Mouse (Mus musculus) CH12.LX (cell line): Measurements from ENCODE around the gene Me1. TPM values are rescaled to one million over a fixed set of nuclear protein-coding genes. Genes with fewer than 3 reads are reported as not detected.

Experiments
- DNase-seq: peaks from one replicate; pipeline ENCODE4 v3.0.0-alpha.2; 2013; ENCODE audit errors: extremely low read depth
- H3K27ac ChIP-seq: 2 replicates; pipeline ENCODE4 v1.5.1; 2012; ENCODE audit warnings: low read depth, mild to moderate bottlenecking, control low read depth, moderate library complexity; ENCODE audit not compliant: insufficient read depth
- H3K27me3 ChIP-seq: replicated peaks from 2 replicates; pipeline ENCODE3; 2012; ENCODE audit warnings: inconsistent platforms
- H3K36me3 ChIP-seq, 2 experiments: replicated peaks in 1 of 2; 2 replicates each; pipeline versions ENCODE3 to v1.6.1; 2012; ENCODE audit warnings: inconsistent platforms in 1 of 2, low read length in 1 of 2, mild to moderate bottlenecking in 1 of 2, mixed read lengths in 1 of 2, moderate library complexity in 1 of 2; ENCODE audit not compliant: control insufficient read depth in 1 of 2, insufficient read depth in 1 of 2
- H3K4me1 ChIP-seq, 2 experiments: 2 replicates each; pipeline ENCODE4 v1.6.1; 2012; ENCODE audit warnings: inconsistent platforms in 1 of 2, moderate library complexity in 1 of 2; ENCODE audit not compliant: insufficient read depth in 2 of 2, control insufficient read depth in 1 of 2
- H3K4me2 ChIP-seq: 2 replicates; pipeline ENCODE4 v1.6.1; 2012; ENCODE audit warnings: low read depth, mild to moderate bottlenecking, control low read depth; ENCODE audit not compliant: poor library complexity, insufficient read depth, severe bottlenecking
- H3K4me3 ChIP-seq, 3 experiments: fragments of 150-350 bp in 1 of 3; sonication (generic) in 1 of 3; replicated peaks in 1 of 3; 2 replicates each; pipeline versions ENCODE3 to v1.5.1; 2011 to 2012; ENCODE audit warnings: low read depth in 2 of 3, low read length in 2 of 3, mild to moderate bottlenecking in 2 of 3, moderate library complexity in 2 of 3, control low read depth in 1 of 3, improper control_type of control experiment in 1 of 3, inconsistent platforms in 1 of 3, mixed read lengths in 1 of 3; ENCODE audit not compliant: poor library complexity in 1 of 3
- H3K79me2 ChIP-seq: replicated peaks from 2 replicates; pipeline ENCODE4 v1.6.1; 2012; ENCODE audit warnings: mild to moderate bottlenecking, moderate library complexity; ENCODE audit not compliant: control insufficient read depth, poor library complexity, insufficient read depth, severe bottlenecking; ENCODE audit errors: extremely low read depth
- H3K9ac ChIP-seq: 2 replicates; pipeline ENCODE4 v1.6.1; 2012; ENCODE audit warnings: low read depth, mild to moderate bottlenecking, control low read depth, moderate library complexity; ENCODE audit not compliant: insufficient read depth
- H3K9me3 ChIP-seq: replicated peaks from 2 replicates; pipeline ENCODE3; 2012; ENCODE audit warnings: low read length, inconsistent platforms, mixed read lengths
- CHD2 ChIP-seq: IDR thresholded peaks from 2 replicates; pipeline ENCODE4 v1.6.1; 2011; ENCODE audit warnings: low read length, improper control_type of control experiment
- CTCF ChIP-seq, 2 experiments: IDR thresholded peaks in 1 of 2; conservative IDR thresholded peaks in 1 of 2; 2 replicates each; pipeline ENCODE4 v1.5.1; 2011 to 2012; ENCODE audit warnings: low read depth in 2 of 2, low read length in 2 of 2, improper control_type of control experiment in 1 of 2, inconsistent platforms in 1 of 2, mild to moderate bottlenecking in 1 of 2, moderate library complexity in 1 of 2
- E2F4 ChIP-seq: IDR thresholded peaks from 2 replicates; pipeline ENCODE4 v1.6.1; 2011; ENCODE audit warnings: low read depth, low read length, improper control_type of control experiment; ENCODE audit not compliant: insufficient replicate concordance
- ELF1 ChIP-seq: IDR thresholded peaks from 2 replicates; pipeline ENCODE4 v1.6.1; 2014; ENCODE audit warnings: low read depth, mild to moderate bottlenecking, inconsistent platforms, low read length, improper control_type of control experiment
- EP300 ChIP-seq: IDR thresholded peaks from 2 replicates; pipeline ENCODE4 v1.6.1; 2011; ENCODE audit warnings: low read length, improper control_type of control experiment
- ETS1 ChIP-seq: conservative IDR thresholded peaks from 2 replicates; pipeline ENCODE4 v1.6.1; 2012; ENCODE audit warnings: low read depth, mild to moderate bottlenecking, inconsistent platforms, low read length, improper control_type of control experiment, moderate library complexity
- GABPA ChIP-seq: IDR thresholded peaks from 2 replicates; pipeline ENCODE4 v1.6.1; 2012; ENCODE audit warnings: low read depth, low read length, improper control_type of control experiment, inconsistent platforms; ENCODE audit not compliant: insufficient replicate concordance
- HCFC1 ChIP-seq: IDR thresholded peaks from 2 replicates; pipeline ENCODE4 v1.6.1; 2012; ENCODE audit warnings: low read depth, mild to moderate bottlenecking, inconsistent platforms, low read length, improper control_type of control experiment
- IRF4 ChIP-seq: IDR thresholded peaks from 2 replicates; pipeline ENCODE4 v1.6.1; 2014; ENCODE audit warnings: low read depth, mild to moderate bottlenecking, inconsistent platforms, low read length, improper control_type of control experiment
- JUN ChIP-seq: IDR thresholded peaks from 2 replicates; pipeline ENCODE4 v1.6.1; 2011; ENCODE audit warnings: low read depth, mild to moderate bottlenecking, low read length, improper control_type of control experiment, moderate library complexity; ENCODE audit not compliant: insufficient read depth
- JUND ChIP-seq: conservative IDR thresholded peaks from 2 replicates; pipeline ENCODE4 v1.6.1; 2011; ENCODE audit warnings: low read depth, low read length, improper control_type of control experiment
- MAX ChIP-seq: IDR thresholded peaks from 2 replicates; pipeline ENCODE4 v1.6.1; 2011; ENCODE audit warnings: low read length, improper control_type of control experiment
- MEF2A ChIP-seq: IDR thresholded peaks from 2 replicates; pipeline ENCODE4 v1.6.1; 2014; ENCODE audit warnings: low read depth, mild to moderate bottlenecking, inconsistent platforms, low read length, improper control_type of control experiment, borderline replicate concordance
- MYC ChIP-seq: IDR thresholded peaks from 2 replicates; pipeline ENCODE4 v1.6.1; 2011; ENCODE audit warnings: low read depth, mild to moderate bottlenecking, improper control_type of control experiment, low read length
- NELFE ChIP-seq: IDR thresholded peaks from 2 replicates; pipeline ENCODE4 v1.6.1; 2011; ENCODE audit warnings: low read depth, low read length, improper control_type of control experiment
- POLR2A ChIP-seq: IDR thresholded peaks from 2 replicates; pipeline ENCODE4 v1.6.1; 2011; ENCODE audit warnings: low read depth, mild to moderate bottlenecking, improper control_type of control experiment, low read length
- RAD21 ChIP-seq: IDR thresholded peaks from 2 replicates; pipeline ENCODE4 v1.6.1; 2011; ENCODE audit warnings: low read depth, mild to moderate bottlenecking, low read length, improper control_type of control experiment, moderate library complexity
- RCOR1 ChIP-seq: conservative IDR thresholded peaks from 2 replicates; pipeline ENCODE4 v1.6.1; 2012; ENCODE audit warnings: low read depth, mild to moderate bottlenecking, inconsistent platforms, low read length, improper control_type of control experiment
- TCF12 ChIP-seq: IDR thresholded peaks from 2 replicates; pipeline ENCODE4 v1.6.1; 2014; ENCODE audit warnings: low read depth, mild to moderate bottlenecking, inconsistent platforms, low read length, improper control_type of control experiment
- UBTF ChIP-seq: IDR thresholded peaks from 2 replicates; pipeline ENCODE4 v1.6.1; 2012; ENCODE audit warnings: low read depth, mild to moderate bottlenecking, inconsistent platforms, low read length, improper control_type of control experiment, moderate library complexity
- ZMIZ1 ChIP-seq: IDR thresholded peaks from 2 replicates; pipeline ENCODE4 v1.6.1; 2012; ENCODE audit warnings: low read depth, mild to moderate bottlenecking, inconsistent platforms, low read length, improper control_type of control experiment
- ZNF384 ChIP-seq: IDR thresholded peaks from 2 replicates; pipeline ENCODE4 v1.6.1; 2012; ENCODE audit warnings: low read depth, low read length, improper control_type of control experiment, inconsistent platforms
- dilution Hi-C: fragments of 300-500 bp; cut with MboI; formaldehyde crosslinking; loops from 2 replicates; pipeline ENCODE4 v1.14.3; 2020; ENCODE audit warnings: low sequenced_read_pairs; ENCODE audit not compliant: extremely low pct_unique_long_range_greater_than_20kb, extremely low pct_ligation_motif_present
- in situ Hi-C: fragments of 300-500 bp; cut with MboI; formaldehyde crosslinking; loops from 3 replicates; pipeline ENCODE4 v1.14.3; 2019; ENCODE audit warnings: low sequenced_read_pairs, low pct_ligation_motif_present, low pct_unique_long_range_greater_than_20kb, mixed read lengths
- polyA plus RNA-seq: library from polyadenylated mRNA; unstranded; fragments of >175 nt; gene quantifications from 2 replicates; pipeline ENCODE4 v1.2.1, GENCODE M21; 2012; ENCODE audit warnings: low read depth; ENCODE audit not compliant: insufficient read length
- total RNA-seq, 2 experiments: library from RNA; depleted of rRNA; stranded (reverse); fragments of 300-350 nt in 1 of 2; fragments of >200 nt in 1 of 2; gene quantifications; 2 replicates each; pipeline ENCODE4 v1.2.3; 2012 to 2014

Me1 gene
- total and polyA plus RNA-seq, 3 experiments: 9.4 to 39.9 (median 16.7) TPM

DNA sequence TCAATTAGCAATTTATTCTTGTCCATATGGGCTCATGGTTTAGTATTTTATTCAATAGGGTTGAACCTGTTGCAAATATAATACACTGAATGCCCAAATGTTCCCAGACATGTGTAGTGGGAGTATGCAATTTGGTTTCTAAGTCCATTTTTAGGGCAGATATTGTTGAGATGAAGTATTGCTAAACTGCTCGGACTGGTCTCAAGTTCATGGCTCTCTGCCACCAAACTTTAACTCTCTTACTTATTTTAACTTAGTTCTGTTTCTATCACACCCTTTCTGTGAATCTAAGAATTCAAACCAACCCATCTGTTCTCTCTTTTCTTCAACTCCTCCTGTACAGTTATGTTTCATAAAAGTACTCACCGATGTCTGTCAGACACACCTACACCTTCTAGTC lies 35.4 kb downstream of the Me1 start:
- Histone ChIP-seq H3K9ac (no peak overlapping the region), H3K9me3 (peaks cover 3% of the 10 kb centered on the region), H3K79me2 (no peaks in the 10 kb centered on the region), H3K4me2 (no peak overlapping the region), H3K27ac (no peak overlapping the region), H3K27me3 (no peaks in the 10 kb centered on the region), H3K36me3 (peaks cover 0 to 27% of the 10 kb centered on the region in 2 experiments), H3K4me3 (no peak overlapping the region), H3K4me1 (no peaks in the 10 kb centered on the region)
- in situ Hi-C loops: no loop called here
- TF ChIP-seq MAX: no peak
- TF ChIP-seq ZNF384: no peak
- TF ChIP-seq E2F4: no peak
- TF ChIP-seq ETS1: no peak
- TF ChIP-seq TCF12: no peak
- no peak for TF ChIP-seq RCOR1
- no peak for TF ChIP-seq IRF4
- no peak for TF ChIP-seq EP300
- dilution Hi-C loops: no loop called here
- no peak for DNase-seq

GRCm38 (mm10) chr9:86658347-86658746 lies 37.4 kb downstream of the Me1 start:
- H3K27me3 ChIP-seq: no peaks in the 10 kb centered on the region
- no peak for DNase-seq
- TF ChIP-seq MEF2A: no peak
- TF ChIP-seq ZNF384: no peak
- TF ChIP-seq MYC: no peak
- TF ChIP-seq ZMIZ1: no peak
- TF ChIP-seq JUN: no peak
- TF ChIP-seq CHD2: no peak
- TF ChIP-seq IRF4: no peak
- no peak for TF ChIP-seq CTCF (conservative IDR thresholded peaks at IDR 0.05 in 1 of 2, IDR thresholded peaks at IDR 0.05 in 1 of 2; ENCODE audit: low read depth in 2 of 2, low read length in 2 of 2)
- no peak for TF ChIP-seq ELF1
- no peak for TF ChIP-seq MAX
- TF ChIP-seq RAD21: no peak
- no peak for TF ChIP-seq JUND
- TF ChIP-seq RCOR1: no peak
- no peak for TF ChIP-seq POLR2A
- no peak for TF ChIP-seq HCFC1
- no peak for TF ChIP-seq GABPA
- no peak for TF ChIP-seq NELFE
- no peak for TF ChIP-seq UBTF
- no peak for TF ChIP-seq ETS1
- dilution Hi-C loops: no loop called here
- H3K4me3 ChIP-seq: no peak overlapping the region
- no peaks in the 10 kb centered on the region for H3K79me2 ChIP-seq
- no peak overlapping the region for H3K27ac ChIP-seq
- peaks cover 3% of the 10 kb centered on the region for H3K9me3 ChIP-seq
- H3K4me1 ChIP-seq: no peaks in the 10 kb centered on the region
- peaks cover 0 to 25% of the 10 kb centered on the region in 2 experiments for H3K36me3 ChIP-seq
- no peak overlapping the region for H3K9ac ChIP-seq
- no peak overlapping the region for H3K4me2 ChIP-seq
- in situ Hi-C loops: no loop called here
